Mouse (Mus musculus): ENCODE data around the gene March2. TPM values are rescaled to one million over a fixed set of nuclear protein-coding genes. Genes with fewer than 3 reads are reported as not detected.
A peak's percentile ranks its signal among the peaks of the same experiment; 100 is the strongest.

The March2 gene
- polyA plus RNA-seq, 1 experiment from 2014 or later, result 83.2 TPM

GRCm38 (mm10) chr17:33703091-33703490, 15.4 kb downstream of the March2 start:
- Histone ChIP-seq H3K27ac (ENCODE audit: low read depth, low read length) (no peak overlapping the region), H3K9ac (ENCODE audit: low read depth, low read length) (no peak overlapping the region), H3K4me3 (ENCODE audit: low read depth, low read length) (no peak overlapping the region), H3K27me3 (ENCODE audit: control insufficient read depth, insufficient read depth, low read length) (no peaks in the 10 kb centered on the region), H3K9me3 (replicated peaks; ENCODE audit: control insufficient read depth, low read length) (no peaks in the 10 kb centered on the region), H3K4me2 (no peak overlapping the region), H3K36me3 (ENCODE audit: control insufficient read depth, insufficient read depth, low read length) (peaks cover 7% of the 10 kb centered on the region), H3K4me1 (ENCODE audit: control insufficient read depth, insufficient read depth, low read length) (no peaks in the 10 kb centered on the region)
- ATAC-seq (replicated peaks; ENCODE audit: insufficient number of reproducible peaks, low FRiP score, low TSS enrichment), result no peak
- 86% methylated on average over 9 of the region's 9 CpGs for WGBS (ENCODE audit: insufficient replicate concordance)

- H3K4me1 ChIP-seq (ENCODE audit: control insufficient read depth, insufficient read depth, low read length), result no peaks in the 10 kb centered on the region
- H3K36me3 ChIP-seq (ENCODE audit: control insufficient read depth, insufficient read depth, low read length), result peaks cover 10% of the 10 kb centered on the region
- no peaks in the 10 kb centered on the region for H3K9me3 ChIP-seq (replicated peaks; ENCODE audit: control insufficient read depth, low read length)
- H3K4me2 ChIP-seq, result no peak overlapping the region
- H3K27me3 ChIP-seq (ENCODE audit: control insufficient read depth, insufficient read depth, low read length), result no peaks in the 10 kb centered on the region
- no peak overlapping the region for H3K9ac ChIP-seq (ENCODE audit: low read depth, low read length)
- WGBS (ENCODE audit: insufficient replicate concordance), result 71% methylated on average over 1 of the region's 1 CpGs
- H3K4me3 ChIP-seq (ENCODE audit: low read depth, low read length), result no peak overlapping the region
- no peak overlapping the region for H3K27ac ChIP-seq (ENCODE audit: low read depth, low read length)
- no peak for ATAC-seq (replicated peaks; ENCODE audit: insufficient number of reproducible peaks, low FRiP score, low TSS enrichment)
These were observed 16.3 kb downstream of the March2 start for GRCm38 (mm10) chr17:33702178-33702577.

GRCm38 (mm10) chr17:33695471-33695870, 23.0 kb downstream of the March2 start:
- peaks cover 12% of the 10 kb centered on the region for H3K36me3 ChIP-seq (ENCODE audit: control insufficient read depth, insufficient read depth, low read length)
- ATAC-seq (replicated peaks; ENCODE audit: insufficient number of reproducible peaks, low FRiP score, low TSS enrichment), result no peak
- H3K9me3 ChIP-seq (replicated peaks; ENCODE audit: control insufficient read depth, low read length), result no peaks in the 10 kb centered on the region
- no peaks in the 10 kb centered on the region for H3K4me1 ChIP-seq (ENCODE audit: control insufficient read depth, insufficient read depth, low read length)
- H3K4me3 ChIP-seq (ENCODE audit: low read depth, low read length), result no peak overlapping the region
- H3K4me2 ChIP-seq, result no peak overlapping the region
- WGBS (ENCODE audit: insufficient replicate concordance), result 89% methylated on average over 1 of the region's 1 CpGs
- no peak overlapping the region for H3K27ac ChIP-seq (ENCODE audit: low read depth, low read length)
- no peak overlapping the region for H3K9ac ChIP-seq (ENCODE audit: low read depth, low read length)
- H3K27me3 ChIP-seq (ENCODE audit: control insufficient read depth, insufficient read depth, low read length), result no peaks in the 10 kb centered on the region

GRCm38 (mm10) chr17:33686760-33687159, 31.7 kb downstream of the March2 start, which contains the start of gene Hnrnpm:
TSS of gene Hnrnpm (minus strand) at chr17:33686860.
- H3K4me2 ChIP-seq, result peak within 1 kb of the TSS; percentile 97
- ATAC-seq (replicated peaks; ENCODE audit: insufficient number of reproducible peaks, low FRiP score, low TSS enrichment), result no peak
- peaks cover 1% of the 10 kb centered on the region for H3K36me3 ChIP-seq (ENCODE audit: control insufficient read depth, insufficient read depth, low read length)
- peaks cover 22% of the 10 kb centered on the region for H3K4me1 ChIP-seq (ENCODE audit: control insufficient read depth, insufficient read depth, low read length)
- H3K9me3 ChIP-seq (replicated peaks; ENCODE audit: control insufficient read depth, low read length), result no peaks in the 10 kb centered on the region
- H3K27me3 ChIP-seq (ENCODE audit: control insufficient read depth, insufficient read depth, low read length), result no peaks in the 10 kb centered on the region
- H3K9ac ChIP-seq (ENCODE audit: low read depth, low read length), result peak within 1 kb of the TSS; percentile 100; the same call in 1 of the 2 replicates
- no peak within 1 kb of the TSS for H3K27ac ChIP-seq (ENCODE audit: low read depth, low read length)
- peak within 1 kb of the TSS; percentile 83 for H3K4me3 ChIP-seq (ENCODE audit: low read depth, low read length)
- 71% methylated on average over 1 of the region's 1 CpGs for WGBS (ENCODE audit: insufficient replicate concordance)

- no peaks in the 10 kb centered on the region; the same call in 1 of the 2 replicates for H3K36me3 ChIP-seq (ENCODE audit: control insufficient read depth, insufficient read depth, low read length)
- peak; percentile 96 for ATAC-seq (replicated peaks; ENCODE audit: insufficient number of reproducible peaks, low FRiP score, low TSS enrichment)
- peak overlapping the region; percentile 97 for H3K4me2 ChIP-seq
- H3K27ac ChIP-seq (ENCODE audit: low read depth, low read length), result peak overlapping the region; percentile 96
- no peaks in the 10 kb centered on the region for H3K9me3 ChIP-seq (replicated peaks; ENCODE audit: control insufficient read depth, low read length)
- WGBS (ENCODE audit: insufficient replicate concordance), result 0% methylated on average over 42 of the region's 42 CpGs
- peaks cover 22% of the 10 kb centered on the region for H3K4me1 ChIP-seq (ENCODE audit: control insufficient read depth, insufficient read depth, low read length)
- H3K27me3 ChIP-seq (ENCODE audit: control insufficient read depth, insufficient read depth, low read length), result no peaks in the 10 kb centered on the region
- peak overlapping the region; percentile 100 for H3K9ac ChIP-seq (ENCODE audit: low read depth, low read length)
- H3K4me3 ChIP-seq (ENCODE audit: low read depth, low read length), result peak overlapping the region; percentile 83
These were observed 33.2 kb downstream of the March2 start for GRCm38 (mm10) chr17:33685249-33685653.

GRCm38 (mm10) chr17:33684671-33685231, 33.7 kb downstream of the March2 start:
- ATAC-seq (replicated peaks; ENCODE audit: insufficient number of reproducible peaks, low FRiP score, low TSS enrichment), result peak; percentile 67
- peak overlapping the region; percentile 100 for H3K9ac ChIP-seq (ENCODE audit: low read depth, low read length)
- H3K27ac ChIP-seq (ENCODE audit: low read depth, low read length), result peak overlapping the region; percentile 96
- under 1% methylated on average over 44 of the region's 44 CpGs for WGBS (ENCODE audit: insufficient replicate concordance)
- H3K4me2 ChIP-seq, result peak overlapping the region; percentile 97
- H3K27me3 ChIP-seq (ENCODE audit: control insufficient read depth, insufficient read depth, low read length), result no peaks in the 10 kb centered on the region
- H3K4me1 ChIP-seq (ENCODE audit: control insufficient read depth, insufficient read depth, low read length), result peaks cover 22% of the 10 kb centered on the region
- H3K36me3 ChIP-seq (ENCODE audit: control insufficient read depth, insufficient read depth, low read length), result no peaks in the 10 kb centered on the region; the same call in 1 of the 2 replicates
- H3K4me3 ChIP-seq (ENCODE audit: low read depth, low read length), result peak overlapping the region; percentile 83
- no peaks in the 10 kb centered on the region for H3K9me3 ChIP-seq (replicated peaks; ENCODE audit: control insufficient read depth, low read length)

GRCm38 (mm10) chr17:33681767-33682166, 36.7 kb downstream of the March2 start:
- Histone ChIP-seq H3K36me3 (ENCODE audit: control insufficient read depth, insufficient read depth, low read length) (peaks cover 5% of the 10 kb centered on the region; the same call in 1 of the 2 replicates), H3K27me3 (ENCODE audit: control insufficient read depth, insufficient read depth, low read length) (no peaks in the 10 kb centered on the region), H3K4me1 (ENCODE audit: control insufficient read depth, insufficient read depth, low read length) (peaks cover 22% of the 10 kb centered on the region), H3K4me2 (no peak overlapping the region; the same call in 1 of the 2 replicates), H3K27ac (ENCODE audit: low read depth, low read length) (no peak overlapping the region), H3K9ac (ENCODE audit: low read depth, low read length) (no peak overlapping the region), H3K9me3 (replicated peaks; ENCODE audit: control insufficient read depth, low read length) (no peaks in the 10 kb centered on the region), H3K4me3 (ENCODE audit: low read depth, low read length) (no peak overlapping the region)
- ATAC-seq (replicated peaks; ENCODE audit: insufficient number of reproducible peaks, low FRiP score, low TSS enrichment), result no peak

- Histone ChIP-seq H3K4me2 (no peak overlapping the region), H3K27me3 (ENCODE audit: control insufficient read depth, insufficient read depth, low read length) (no peaks in the 10 kb centered on the region), H3K9me3 (replicated peaks; ENCODE audit: control insufficient read depth, low read length) (no peaks in the 10 kb centered on the region), H3K4me1 (ENCODE audit: control insufficient read depth, insufficient read depth, low read length) (peaks cover 18% of the 10 kb centered on the region), H3K36me3 (ENCODE audit: control insufficient read depth, insufficient read depth, low read length) (peaks cover 8% of the 10 kb centered on the region; the same call in 1 of the 2 replicates), H3K27ac (ENCODE audit: low read depth, low read length) (no peak overlapping the region), H3K4me3 (ENCODE audit: low read depth, low read length) (no peak overlapping the region), H3K9ac (ENCODE audit: low read depth, low read length) (no peak overlapping the region)
- no peak for ATAC-seq (replicated peaks; ENCODE audit: insufficient number of reproducible peaks, low FRiP score, low TSS enrichment)
These were observed 39.7 kb downstream of the March2 start for GRCm38 (mm10) chr17:33678771-33679170.

- Histone ChIP-seq H3K9ac (ENCODE audit: low read depth, low read length) (no peak overlapping the region), H3K4me2 (no peak overlapping the region), H3K27ac (ENCODE audit: low read depth, low read length) (no peak overlapping the region), H3K4me1 (ENCODE audit: control insufficient read depth, insufficient read depth, low read length) (no peaks in the 10 kb centered on the region), H3K27me3 (ENCODE audit: control insufficient read depth, insufficient read depth, low read length) (no peaks in the 10 kb centered on the region), H3K36me3 (ENCODE audit: control insufficient read depth, insufficient read depth, low read length) (peaks cover 8% of the 10 kb centered on the region; the same call in 1 of the 2 replicates), H3K4me3 (ENCODE audit: low read depth, low read length) (no peak overlapping the region), H3K9me3 (replicated peaks; ENCODE audit: control insufficient read depth, low read length) (no peaks in the 10 kb centered on the region)
- ATAC-seq (replicated peaks; ENCODE audit: insufficient number of reproducible peaks, low FRiP score, low TSS enrichment), result no peak
- WGBS (ENCODE audit: insufficient replicate concordance), result 89% methylated on average over 2 of the region's 2 CpGs
These were observed 42.4 kb downstream of the March2 start for GRCm38 (mm10) chr17:33676086-33676485.

Measured in heart, embryonic 11.5 days (tissue).